Mouse (Mus musculus) activated CD4-positive, CD25-positive, alpha-beta regulatory T cell (primary cell): ENCODE data around the gene Ms4a13. TPM values are rescaled to one million over a fixed set of nuclear protein-coding genes. Genes with fewer than 3 reads are reported as not detected.

Experiments
- polyA plus RNA-seq, 2 experiments: library from polyadenylated mRNA; unstranded; fragments of 100-300 nt; shearing (Covaris generic); gene quantifications; one replicate each; pipeline ENCODE4 v1.2.1; 2017

Ms4a13 gene
- not detected for polyA plus RNA-seq

DNA sequence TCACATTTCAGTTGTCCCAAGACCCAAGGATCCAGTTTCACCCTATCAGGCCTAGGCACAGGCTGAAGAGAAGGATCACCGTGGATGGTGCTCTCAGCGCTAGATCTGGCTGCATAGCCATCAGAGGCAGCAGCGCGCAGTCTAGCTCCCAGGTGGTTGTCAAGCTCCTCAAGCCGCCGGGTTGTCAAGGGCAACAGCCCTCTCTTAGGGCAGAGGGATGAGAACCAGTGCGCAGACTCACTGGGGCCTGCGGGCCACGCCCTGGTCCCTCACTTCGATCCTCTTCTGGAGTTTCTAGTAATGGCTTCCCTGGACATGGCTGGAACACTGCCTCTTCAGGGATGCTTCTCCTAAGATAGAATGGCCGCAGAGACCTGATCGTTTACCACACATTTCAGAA lies at the start of gene Ms4a13:
Ms4a13 (minus strand) TSS at position 192 of the 400 bp plus-strand sequence.

DNA sequence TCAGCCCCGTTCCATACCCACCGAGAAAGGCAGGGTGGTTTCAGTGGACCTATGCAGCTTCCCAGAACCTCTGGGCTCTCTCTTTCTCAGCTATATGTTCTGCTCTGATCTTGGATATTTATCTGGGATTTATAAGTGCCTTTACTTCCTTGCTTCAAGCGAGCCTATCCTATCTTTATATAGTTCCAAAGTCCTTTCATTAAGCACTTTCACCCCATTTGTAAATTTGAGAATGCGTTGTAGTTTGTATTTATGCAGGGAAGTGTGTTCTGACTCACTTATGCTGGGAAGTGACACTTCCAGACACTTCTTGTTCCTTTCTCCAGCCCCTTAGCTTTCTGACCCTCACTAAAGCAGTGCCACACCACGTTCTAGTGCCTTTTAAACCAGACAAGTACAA lies 35.8 kb upstream of the Ms4a13 start, which contains the start of gene Ms4a12:
Ms4a12 (minus strand) TSS at position 101 of the 400 bp plus-strand sequence.

DNA sequence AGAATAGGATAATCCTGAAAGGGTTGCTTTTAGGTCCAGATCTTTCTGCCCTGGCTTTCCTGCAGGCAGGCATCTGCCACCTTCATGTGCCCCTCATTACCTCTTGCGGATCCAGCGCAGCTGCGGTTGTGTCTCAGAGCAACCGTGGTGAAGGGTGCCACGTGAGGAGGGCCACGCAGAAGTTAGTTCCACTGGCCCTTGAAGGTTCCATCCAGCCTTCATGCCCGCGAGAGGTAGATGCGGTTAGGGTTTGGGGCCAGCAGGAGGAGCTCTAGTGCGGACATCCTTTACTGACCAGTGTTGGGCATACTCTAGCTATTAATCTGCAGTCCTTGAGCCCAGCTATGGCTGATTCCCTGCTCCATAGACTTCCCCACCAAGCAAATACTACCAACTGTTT lies 31.4 kb downstream of the Ms4a13 start, which contains the start of gene 1700025F22Rik:
1700025F22Rik (minus strand) TSS at position 149 of the 400 bp plus-strand sequence.

DNA sequence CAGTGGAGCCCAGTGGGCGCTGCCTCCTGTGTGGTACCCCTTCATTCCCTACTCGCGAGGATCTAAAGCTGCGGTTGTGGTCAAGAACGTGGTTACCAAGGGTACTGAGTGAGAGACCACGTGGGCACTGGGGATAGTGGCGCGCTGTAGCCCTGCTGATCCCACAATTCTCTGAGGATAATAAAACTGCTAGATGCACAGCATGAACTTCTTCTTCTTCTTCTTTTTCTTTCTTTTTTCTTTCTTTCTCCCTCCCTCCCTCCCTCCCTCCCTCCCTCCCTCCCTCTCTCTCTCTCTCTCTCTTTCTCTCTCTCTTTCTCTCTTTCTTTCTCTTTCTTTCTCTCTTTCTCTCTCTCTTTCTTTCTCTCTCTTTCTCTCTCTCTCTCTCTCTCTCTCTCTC lies 65.8 kb downstream of the Ms4a13 start, which contains the start of gene 1700017D01Rik:
1700017D01Rik (minus strand) TSS at position 101 of the 400 bp plus-strand sequence.

Other genes starting within 250 kb of the Ms4a13 start
- 10 to 100 TPM; 12.4 to 18.3 TPM for gene Ccdc86, start 247.5 kb downstream of the Ms4a13 start, polyA plus RNA-seq
- not detected for gene Ms4a10, start 222.1 kb downstream of the Ms4a13 start, polyA plus RNA-seq
- not detected for gene Ms4a15, start 203.5 kb downstream of the Ms4a13 start, polyA plus RNA-seq
- not detected for gene Ms4a18, start 178.7 kb downstream of the Ms4a13 start, polyA plus RNA-seq
- 1 to 10 TPM in 1 of 2 experiments, under 1 TPM in 1; 0.18 to 5.1 TPM for gene Ms4a8a, start 115.6 kb downstream of the Ms4a13 start, polyA plus RNA-seq
- gene 1700017D01Rik, start 65.9 kb downstream of the Ms4a13 start, polyA plus RNA-seq = not detected
- not detected for gene 1700025F22Rik, start 31.4 kb downstream of the Ms4a13 start, polyA plus RNA-seq
- gene Ms4a12, start 35.7 kb upstream of the Ms4a13 start, polyA plus RNA-seq = not detected
- 1 to 10 TPM; 4.1 to 7.3 TPM for gene Ms4a1, start 69.5 kb upstream of the Ms4a13 start, polyA plus RNA-seq
- not detected for gene Ms4a5, start 87.1 kb upstream of the Ms4a13 start, polyA plus RNA-seq
- gene Ms4a14, start 117.7 kb upstream of the Ms4a13 start, polyA plus RNA-seq = under 1 TPM in 1 of 2 experiments, not detected in 1; 0.28 TPM
- 1 to 10 TPM in 1 of 2 experiments, under 1 TPM in 1; 0.95 to 4.4 TPM for gene Ms4a7, start 139.4 kb upstream of the Ms4a13 start, polyA plus RNA-seq
- 1 to 10 TPM in 1 of 2 experiments, under 1 TPM in 1; 0.72 to 6.9 TPM for gene Ms4a4a, start 178.8 kb upstream of the Ms4a13 start, polyA plus RNA-seq
- gene Ms4a4c, start 208.0 kb upstream of the Ms4a13 start, polyA plus RNA-seq = 100 to 1,000 TPM in 1 of 2 experiments, 10 to 100 TPM in 1; 39.1 to 113 TPM
- gene Ms4a4b, start 246.8 kb upstream of the Ms4a13 start, polyA plus RNA-seq = 1,000 to 10,000 TPM; 3,085 to 3,790 TPM